Mouse (Mus musculus) heart, postnatal 10 days (tissue): Measurements from ENCODE around the gene Bag1. TPM values are rescaled to one million over a fixed set of nuclear protein-coding genes. Genes with fewer than 3 reads are reported as not detected.

ENCODE experiments used
- DNase-seq, 2 experiments: peaks; one replicate each; pipeline ENCODE4 v3.0.0; 2021
- intact Hi-C: fragments of 180-260 bp; cut with DNase I; formaldehyde crosslinking; loops from one replicate; pipeline ENCODE4 v1.15.1; 2025
- total RNA-seq, 2 experiments: library from RNA; stranded (reverse); gene quantifications; 2 replicates each; pipeline ENCODE4 v1.2.3; 2021

Gene Bag1
- total RNA-seq: 100 to 1,000 TPM; 202 to 209 TPM

GRCm38 (mm10) chr4:40948160-40948708 lies at the start of gene Bag1, which contains the start of gene Chmp5:
Bag1 (minus strand) TSS chr4:40948294.
Chmp5 (plus strand) TSS chr4:40948407.
- intact Hi-C loops: loop anchor here (2.0 kb wide), 1 partner anchor 23 kb away; the partner anchor contains the start of gene Nfx1
- peak; percentile 99 to 100 for DNase-seq

DNA sequence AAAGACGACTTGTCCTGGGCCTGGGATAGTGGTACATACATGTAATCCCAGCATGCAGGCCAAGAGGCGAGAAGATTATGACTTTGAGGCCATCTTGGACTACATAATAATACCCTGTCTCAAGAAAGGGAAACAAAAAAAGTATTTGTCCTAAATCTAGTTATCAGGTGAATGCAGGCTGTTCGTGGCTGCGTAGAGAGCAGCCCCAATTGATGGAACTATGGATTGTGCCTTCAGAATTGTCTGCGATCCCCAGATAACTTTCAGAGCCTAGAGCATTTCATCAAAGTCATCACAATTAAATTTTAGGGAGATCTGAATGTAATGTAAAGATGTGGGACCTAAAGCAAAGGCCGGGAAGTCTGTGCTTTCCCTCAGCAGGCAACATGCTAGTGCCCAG lies 48.2 kb upstream of the Bag1 start:
- intact Hi-C loops: no loop called here
- DNase-seq: no peak

DNA sequence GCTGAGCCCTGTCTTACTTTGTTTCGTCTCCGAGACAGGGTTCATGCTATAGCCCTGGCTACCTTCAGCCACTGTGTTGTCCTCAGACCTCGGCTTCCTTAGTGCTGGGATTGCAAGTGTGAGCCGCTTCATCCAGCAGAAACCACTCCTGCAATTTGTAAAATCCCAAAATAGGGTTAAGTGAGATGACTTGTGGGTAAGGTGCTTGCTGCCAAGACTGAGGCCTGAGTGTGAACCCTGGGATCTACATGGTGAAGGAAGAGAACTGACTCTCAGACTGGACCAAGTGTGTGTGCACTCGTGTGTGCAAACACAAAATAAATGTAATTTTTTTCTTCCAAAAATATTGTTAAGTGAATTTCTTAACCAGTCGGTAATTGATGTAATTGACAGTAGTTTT lies 41.5 kb upstream of the Bag1 start:
- intact Hi-C loops: no loop called here
- no peak for DNase-seq

GRCm38 (mm10) chr4:40983686-40984085 lies 35.6 kb upstream of the Bag1 start:
- DNase-seq: peak; percentile 74 to 79
- intact Hi-C loops: no loop called here

- DNase-seq: no peak
- intact Hi-C loops: no loop called here
These were observed 34.4 kb upstream of the Bag1 start for GRCm38 (mm10) chr4:40982486-40982885.

- intact Hi-C loops: no loop called here
- no peak for DNase-seq
These were observed 31.3 kb upstream of the Bag1 start for GRCm38 (mm10) chr4:40979430-40979829.

DNA sequence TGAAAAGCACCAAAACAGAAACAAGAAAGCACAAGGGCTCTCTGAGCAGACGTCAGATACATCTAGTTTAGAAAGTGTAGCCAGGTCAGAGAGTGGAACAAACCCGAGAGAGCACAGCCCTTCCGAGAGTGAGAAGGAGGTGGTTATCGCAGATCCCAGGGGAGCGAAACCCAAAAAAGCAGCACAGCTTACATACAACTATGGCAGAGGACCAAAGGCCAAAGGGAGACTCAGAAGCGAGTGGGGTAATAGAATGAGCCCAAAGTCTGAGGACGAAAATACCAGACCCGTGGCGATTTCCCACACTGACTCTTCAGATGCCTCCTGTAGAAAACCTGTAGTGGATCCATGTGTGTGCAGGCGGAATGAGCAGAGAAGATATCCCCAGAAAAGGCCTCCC lies 28.6 kb upstream of the Bag1 start:
- no peak for DNase-seq
- intact Hi-C loops: no loop called here

DNA sequence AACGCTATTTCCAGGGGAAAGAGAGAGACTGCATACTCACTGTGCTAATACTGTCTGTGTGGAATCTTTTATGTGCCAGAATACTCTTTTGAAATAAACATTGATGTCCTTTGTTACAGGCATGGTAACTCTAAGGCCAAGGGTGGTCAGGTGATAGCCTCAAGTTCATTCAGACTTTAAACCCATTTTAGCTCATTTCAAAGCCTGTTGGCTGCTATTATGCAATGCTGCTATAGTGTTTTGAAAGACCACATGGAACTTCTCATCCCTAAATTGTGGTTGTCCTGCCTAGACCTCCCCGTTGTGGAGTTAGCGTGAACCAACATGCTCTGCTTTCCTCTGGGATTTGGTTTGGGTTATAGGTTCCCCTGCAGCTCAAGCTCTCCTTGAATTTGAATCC lies 27.6 kb upstream of the Bag1 start:
- intact Hi-C loops: no loop called here
- DNase-seq: no peak

DNA sequence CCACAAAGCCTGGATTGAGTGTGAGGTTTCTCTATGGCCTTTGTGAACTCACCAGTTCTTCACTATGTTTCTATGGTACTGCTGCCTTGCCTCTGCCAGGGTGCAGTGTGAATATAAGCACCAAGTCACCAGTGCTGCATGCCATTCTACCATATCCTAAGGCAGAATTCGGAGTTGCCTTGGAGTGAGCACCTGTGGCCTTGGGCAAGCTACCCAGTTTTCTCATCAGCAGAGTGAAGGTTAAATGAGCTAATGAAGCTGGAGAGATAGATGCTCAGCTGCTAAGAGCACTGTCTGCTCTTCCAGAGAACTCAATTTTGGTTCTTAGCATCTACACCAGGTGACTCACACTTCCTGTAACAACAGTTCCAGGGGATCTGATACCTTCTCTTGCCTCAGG lies 25.9 kb upstream of the Bag1 start:
- intact Hi-C loops: no loop called here
- no peak for DNase-seq

DNA sequence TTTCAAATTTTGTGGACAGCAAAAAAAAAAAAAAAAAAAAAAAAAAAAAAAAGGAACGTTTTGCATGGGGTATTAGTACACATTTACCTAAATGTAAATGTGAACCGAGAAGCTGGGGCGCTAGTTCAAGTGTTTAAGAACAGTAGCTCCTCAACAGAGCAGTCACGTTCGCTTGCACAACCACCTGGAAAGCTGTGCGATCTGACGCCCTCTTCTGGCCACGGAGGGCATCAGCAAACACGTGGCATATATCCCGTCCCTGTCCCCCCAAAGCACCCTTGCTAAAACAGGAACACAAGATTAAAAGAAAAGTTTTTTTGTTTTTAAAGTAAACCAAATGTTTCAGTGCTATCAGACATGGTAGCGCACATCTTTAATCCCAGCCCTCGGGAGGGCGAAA lies 23.6 kb upstream of the Bag1 start:
- intact Hi-C loops: loop anchor here (2.0 kb wide), 1 partner anchor 23 kb away; the partner anchor contains the start of genes Bag1 and Chmp5
- peak; percentile 20 to 55 for DNase-seq

DNA sequence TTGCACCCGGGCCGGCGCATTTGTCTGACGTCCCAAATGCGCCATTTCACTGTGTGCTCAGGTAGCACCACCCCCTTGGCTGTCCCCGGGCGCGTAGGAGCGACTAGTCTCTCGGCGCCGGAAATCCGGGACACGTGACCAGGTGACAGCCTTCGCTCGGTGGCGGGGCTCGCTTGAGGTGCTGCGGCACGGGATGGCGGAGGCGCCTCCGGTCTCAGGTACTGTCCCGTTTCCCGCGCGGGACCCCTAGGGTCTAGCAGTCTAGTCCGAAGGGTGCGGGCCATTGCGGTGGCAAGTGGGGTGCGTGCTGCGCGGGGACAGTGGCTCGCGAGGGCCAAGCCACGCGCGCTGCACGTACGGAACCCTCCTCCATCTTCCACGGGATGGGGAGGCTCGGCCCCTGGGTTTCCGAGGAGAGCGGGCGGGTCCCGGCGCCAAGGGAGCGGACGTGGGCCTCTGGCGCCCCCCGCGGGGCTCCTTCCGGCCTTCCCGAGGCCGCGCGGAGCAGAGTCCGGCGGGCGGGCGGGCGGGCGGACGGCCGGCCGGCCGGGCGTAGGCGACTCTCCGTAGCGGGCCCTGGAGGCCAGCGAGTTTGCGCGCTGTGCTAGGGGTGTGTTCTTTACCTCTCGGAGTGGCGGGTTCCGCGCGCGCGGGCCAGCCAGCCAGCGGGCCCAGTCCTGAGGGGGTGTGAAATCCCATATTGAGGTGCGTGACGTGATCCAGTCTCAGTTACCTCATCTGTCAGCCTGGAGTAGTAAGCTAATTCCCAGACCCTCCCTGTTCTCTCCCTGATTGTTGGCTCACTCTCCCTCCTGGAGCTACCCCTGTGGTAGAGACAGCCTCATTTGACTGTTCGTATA lies 23.0 kb upstream of the Bag1 start, which contains the start of gene Nfx1:
Gene Nfx1, plus strand, starts transcription at position 65 of the 860 bp plus-strand sequence.
- DNase-seq: peak; percentile 96 to 97
- intact Hi-C loops: loop anchor here (2.0 kb wide), 1 partner anchor 22 kb away; the partner anchor contains the start of genes Bag1 and Chmp5

GRCm38 (mm10) chr4:40970592-40970841 lies 22.4 kb upstream of the Bag1 start:
- intact Hi-C loops: loop anchor here (2.0 kb wide), 1 partner anchor 22 kb away; the partner anchor contains the start of genes Bag1 and Chmp5
- DNase-seq: no peak

DNA sequence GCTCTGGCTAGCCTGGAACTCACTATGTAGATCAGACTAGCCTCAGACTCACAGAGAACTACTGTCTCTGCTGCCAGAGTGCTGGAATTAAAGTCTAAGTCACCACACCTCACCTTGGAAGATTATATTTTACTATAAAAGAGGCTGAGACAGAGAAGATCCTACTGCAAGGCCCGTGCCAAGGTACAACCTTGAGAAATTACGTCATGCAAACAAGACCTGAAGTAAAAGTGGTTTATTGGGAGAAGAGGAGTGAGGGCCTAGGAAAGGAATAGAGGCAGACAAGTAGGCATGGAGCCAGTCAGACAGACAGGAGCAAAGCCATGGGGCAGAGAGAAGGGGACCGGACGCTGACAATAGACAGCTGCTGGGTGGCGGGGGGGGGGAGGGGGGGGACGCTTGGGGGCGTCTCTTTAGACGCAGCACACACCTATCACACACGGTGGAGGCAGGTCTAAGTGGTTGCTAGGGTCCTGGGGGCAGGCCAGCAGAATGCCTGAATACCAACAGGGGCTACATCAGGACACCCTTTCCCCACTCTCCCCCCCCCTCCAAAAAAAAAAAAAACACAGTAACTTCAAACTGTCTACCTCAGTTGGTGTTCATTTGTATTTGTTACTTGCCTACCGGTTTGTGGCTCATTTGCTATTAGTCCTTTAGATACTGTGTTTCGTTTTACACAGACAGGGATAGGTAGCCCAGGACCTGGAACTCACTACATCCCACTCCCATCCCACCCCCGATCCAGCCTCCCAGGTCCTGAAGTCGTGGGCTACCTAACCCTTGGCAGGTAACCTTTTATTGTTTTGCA lies 21.9 kb upstream of the Bag1 start:
- intact Hi-C loops: loop anchor here (2.0 kb wide), 1 partner anchor 21 kb away; the partner anchor contains the start of genes Bag1 and Chmp5
- peak; percentile 11 to 43 for DNase-seq

DNA sequence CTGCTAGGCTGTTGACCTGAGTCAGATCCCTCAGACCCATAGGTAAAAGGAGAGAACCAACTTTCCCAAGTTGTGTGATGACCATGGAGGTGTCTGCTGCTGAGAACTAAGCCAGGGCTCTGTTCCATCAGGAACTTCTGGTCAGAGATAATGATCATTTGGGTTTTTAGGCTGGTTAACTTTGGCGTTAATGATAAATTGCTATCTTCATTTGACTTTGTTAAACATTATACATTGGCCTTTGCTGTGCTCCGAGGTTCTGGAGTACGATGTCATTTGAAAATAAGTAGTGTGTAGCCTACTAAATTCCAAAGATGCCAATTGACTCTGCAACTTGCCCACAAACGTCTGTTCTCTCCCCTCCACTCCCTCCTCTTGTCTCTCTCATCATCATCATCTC lies 21.1 kb upstream of the Bag1 start:
- intact Hi-C loops: no loop called here
- no peak for DNase-seq

GRCm38 (mm10) chr4:40963536-40963935 lies 15.4 kb upstream of the Bag1 start:
- DNase-seq: no peak
- intact Hi-C loops: no loop called here

GRCm38 (mm10) chr4:40955942-40956341 lies 7.8 kb upstream of the Bag1 start:
- DNase-seq: no peak
- intact Hi-C loops: no loop called here

DNA sequence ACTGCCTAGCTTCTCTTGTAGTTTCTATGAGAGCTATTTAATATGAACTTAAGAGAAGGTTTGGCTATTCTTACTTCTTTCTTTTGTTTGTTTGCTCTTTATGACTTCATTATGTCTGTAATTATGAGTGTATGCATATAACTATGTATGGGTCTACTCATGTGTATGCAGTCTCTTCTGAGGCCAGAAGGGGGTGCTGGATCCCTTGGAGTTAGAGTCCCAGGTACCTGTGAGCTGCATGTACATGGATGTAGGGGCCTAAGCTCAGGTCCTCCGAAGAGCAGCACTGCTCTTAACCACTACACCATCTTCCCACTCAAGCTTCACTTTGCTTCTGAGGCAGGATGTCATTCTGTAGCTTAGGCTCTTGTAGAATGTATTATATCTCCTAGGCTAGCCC lies 5.4 kb upstream of the Bag1 start:
- no peak for DNase-seq
- intact Hi-C loops: no loop called here

DNA sequence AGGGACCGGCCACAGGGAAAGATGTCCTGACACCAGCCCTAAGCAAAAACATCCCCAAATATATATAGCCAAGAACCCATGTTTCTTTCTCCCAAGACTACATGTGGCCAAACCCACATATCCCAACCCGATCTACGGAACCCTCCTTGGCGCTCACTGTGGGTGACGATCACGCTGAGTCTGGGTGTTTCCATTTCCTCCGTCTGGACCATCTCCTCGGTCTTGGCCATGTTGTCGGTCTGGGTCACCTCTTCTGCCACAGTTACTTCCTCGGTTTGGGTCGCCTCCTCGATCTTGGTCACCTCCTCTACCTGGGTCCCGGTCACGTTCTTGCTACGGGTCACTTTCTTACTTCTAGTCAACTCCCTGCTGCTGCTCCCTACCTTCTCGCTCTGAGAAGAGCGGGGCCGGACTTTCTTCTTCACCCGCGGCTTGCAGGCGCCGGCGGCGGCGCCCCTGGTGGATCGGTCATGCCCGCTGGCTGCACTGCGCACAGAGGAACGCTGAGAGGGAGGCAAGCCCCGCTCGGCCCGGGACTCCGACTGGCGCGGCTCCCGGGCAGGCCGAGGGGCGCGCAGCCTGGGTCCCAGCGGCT lies 432 bp downstream of the Bag1 start:
- DNase-seq: no peak
- intact Hi-C loops: loop anchor here (2.0 kb wide), 2 partner anchors 23 to 175 kb away; partner anchors contain the start of gene Nfx1

GRCm38 (mm10) chr4:40946516-40947121 lies 1.5 kb downstream of the Bag1 start:
- no peak for DNase-seq
- intact Hi-C loops: loop anchor here (2.0 kb wide), 1 partner anchor 174 kb away; no protein-coding TSS in a partner anchor

GRCm38 (mm10) chr4:40943651-40944050 lies 4.4 kb downstream of the Bag1 start:
- intact Hi-C loops: no loop called here
- no peak for DNase-seq
